Mouse (Mus musculus): ENCODE results near the gene Scn3b. TPM values are rescaled to one million over a fixed set of nuclear protein-coding genes. Genes with fewer than 3 reads are reported as not detected.

Gene Scn3b
- polyA plus RNA-seq, 1 experiment = 0.38 TPM

DNA sequence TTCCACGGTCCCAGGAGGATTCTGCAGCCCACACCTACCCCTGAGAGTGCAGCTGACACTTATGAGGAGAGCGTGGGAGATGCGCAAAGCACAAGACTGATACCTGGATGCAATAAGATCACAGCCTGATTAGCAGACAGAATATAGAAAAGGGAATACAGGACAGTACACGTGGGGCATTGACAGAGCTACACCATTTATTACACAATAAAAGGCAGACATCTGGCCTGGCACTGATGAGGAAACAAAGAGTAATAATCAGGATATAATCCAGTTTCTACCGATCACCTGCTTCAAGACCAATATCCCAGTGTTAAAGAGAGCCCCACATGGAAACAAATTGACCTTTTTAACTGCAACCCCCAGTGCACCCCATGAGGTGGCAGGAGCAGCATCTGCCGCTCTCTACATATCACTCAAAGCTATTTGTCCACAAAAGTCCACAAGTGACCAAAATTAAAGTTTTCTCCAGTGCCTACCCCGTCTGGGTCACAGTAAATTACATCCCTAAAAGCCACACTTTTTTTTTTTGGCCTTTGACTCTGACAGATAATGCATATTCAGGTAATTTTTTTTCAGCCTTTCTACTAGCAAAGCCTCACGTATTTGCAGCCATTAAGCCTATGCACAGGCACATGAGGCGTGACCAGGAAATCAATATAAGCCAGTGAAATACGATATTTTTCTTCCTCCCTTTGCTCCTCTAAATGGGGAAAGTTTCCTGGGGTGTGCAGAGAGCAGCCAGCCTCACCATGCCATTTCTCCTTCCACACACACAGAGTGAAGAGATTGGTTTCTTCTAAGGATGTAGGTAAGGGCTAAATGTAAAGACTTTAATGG is 34.6 kb upstream of the Scn3b start:
- 47% methylated on average over 10 of the region's 10 CpGs for WGBS
- Histone ChIP-seq H3K4me1 (ENCODE audit: control insufficient read depth, insufficient read depth, low read length) (no peaks in the 10 kb centered on the region), H3K4me3 (ENCODE audit: insufficient read depth, low read depth, low read length) (no peak overlapping the region), H3K36me3 (ENCODE audit: control insufficient read depth, insufficient read depth, low read length) (no peaks in the 10 kb centered on the region), H3K27me3 (replicated peaks; ENCODE audit: control insufficient read depth, insufficient read depth, low read length) (peaks cover 2% of the 10 kb centered on the region; the same call in 1 of the 2 replicates), H3K27ac (ENCODE audit: insufficient read depth, low read depth, low read length) (no peak overlapping the region)
- DNase-seq = no peak
- TF ChIP-seq CTCF (conservative IDR thresholded peaks at IDR 0.05; ENCODE audit: insufficient read depth, insufficient read length, low read depth, low read length) = no peak
- TF ChIP-seq POLR2A (IDR thresholded peaks at IDR 0.05; ENCODE audit: low read depth, low read length) = no peak

DNA sequence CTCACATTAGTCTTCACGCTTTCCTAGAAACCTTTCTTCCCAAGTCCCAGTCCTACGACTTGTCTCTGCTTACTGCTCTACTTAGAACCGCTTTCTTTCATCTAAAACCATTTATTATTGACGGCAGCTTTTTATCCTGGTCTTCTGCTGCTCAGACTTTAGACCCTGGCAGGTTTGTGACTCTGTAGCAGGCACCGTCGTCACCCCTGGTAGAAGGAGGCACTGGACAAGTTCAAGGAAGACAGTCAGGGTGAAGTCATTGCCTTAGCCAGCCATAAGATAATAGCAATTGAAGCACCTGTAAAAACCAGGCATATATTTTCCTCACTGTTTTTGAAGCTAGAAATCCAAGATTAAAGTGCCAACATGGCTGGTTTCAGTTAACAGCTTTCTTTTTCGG is 33.8 kb upstream of the Scn3b start:
- Histone ChIP-seq H3K27me3 (replicated peaks; ENCODE audit: control insufficient read depth, insufficient read depth, low read length) (peaks cover 2% of the 10 kb centered on the region; the same call in 1 of the 2 replicates), H3K4me3 (ENCODE audit: insufficient read depth, low read depth, low read length) (no peak overlapping the region), H3K36me3 (ENCODE audit: control insufficient read depth, insufficient read depth, low read length) (no peaks in the 10 kb centered on the region), H3K27ac (ENCODE audit: insufficient read depth, low read depth, low read length) (no peak overlapping the region), H3K4me1 (ENCODE audit: control insufficient read depth, insufficient read depth, low read length) (no peaks in the 10 kb centered on the region)
- TF ChIP-seq CTCF (conservative IDR thresholded peaks at IDR 0.05; ENCODE audit: insufficient read depth, insufficient read length, low read depth, low read length) = no peak
- no peak for TF ChIP-seq POLR2A (IDR thresholded peaks at IDR 0.05; ENCODE audit: low read depth, low read length)
- no peak for DNase-seq
- 73% methylated on average over 7 of the region's 7 CpGs for whole genome bisulfite sequencing

DNA sequence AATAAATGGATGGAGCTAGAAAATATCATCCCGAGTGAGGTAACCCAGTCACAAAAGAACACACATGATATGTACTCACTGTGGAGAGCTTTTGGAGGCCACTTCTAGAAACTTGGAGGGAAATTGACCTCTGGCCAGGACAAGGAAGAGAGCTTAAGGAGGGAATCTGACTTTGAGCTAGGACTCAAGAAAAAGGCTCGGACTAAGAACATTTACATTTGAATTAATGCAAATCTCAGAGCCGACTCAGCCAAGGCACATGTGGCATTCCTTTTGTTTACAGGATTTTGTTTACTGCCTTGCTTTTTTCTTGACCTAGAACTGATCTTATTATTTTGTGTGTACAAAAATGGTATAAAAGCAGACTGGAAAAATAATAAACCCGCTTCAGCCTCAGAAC is 29.3 kb upstream of the Scn3b start:
- Histone ChIP-seq H3K36me3 (ENCODE audit: control insufficient read depth, insufficient read depth, low read length) (no peaks in the 10 kb centered on the region), H3K27me3 (replicated peaks; ENCODE audit: control insufficient read depth, insufficient read depth, low read length) (no peaks in the 10 kb centered on the region), H3K27ac (ENCODE audit: insufficient read depth, low read depth, low read length) (no peak overlapping the region), H3K4me3 (ENCODE audit: insufficient read depth, low read depth, low read length) (no peak overlapping the region), H3K4me1 (ENCODE audit: control insufficient read depth, insufficient read depth, low read length) (no peaks in the 10 kb centered on the region)
- 56% methylated on average over 4 of the region's 4 CpGs for WGBS
- no peak for TF ChIP-seq POLR2A (IDR thresholded peaks at IDR 0.05; ENCODE audit: low read depth, low read length)
- no peak for TF ChIP-seq CTCF (conservative IDR thresholded peaks at IDR 0.05; ENCODE audit: insufficient read depth, insufficient read length, low read depth, low read length)
- DNase-seq = no peak

DNA sequence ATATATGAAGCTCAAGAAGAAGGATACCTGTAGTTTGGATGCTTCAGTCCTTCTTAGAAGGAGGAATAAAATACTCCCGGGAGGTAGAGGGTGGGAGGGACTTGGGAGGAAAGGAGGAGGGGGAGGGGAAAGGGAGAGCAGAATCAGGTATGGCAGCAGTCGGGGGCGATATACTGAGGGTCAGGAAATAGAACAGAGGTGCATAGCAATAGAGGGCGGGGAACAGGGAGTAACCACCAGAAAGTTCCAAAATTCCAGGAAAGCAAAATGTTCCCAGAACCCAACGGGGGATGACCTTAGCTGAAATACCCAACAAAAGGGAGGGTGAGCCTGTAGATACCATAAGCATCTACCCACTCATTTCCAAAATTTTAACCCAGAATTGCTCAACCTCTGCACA is 28.7 kb upstream of the Scn3b start:
- Histone ChIP-seq H3K36me3 (ENCODE audit: control insufficient read depth, insufficient read depth, low read length) (no peaks in the 10 kb centered on the region), H3K27ac (ENCODE audit: insufficient read depth, low read depth, low read length) (no peak overlapping the region), H3K4me1 (ENCODE audit: control insufficient read depth, insufficient read depth, low read length) (no peaks in the 10 kb centered on the region), H3K27me3 (replicated peaks; ENCODE audit: control insufficient read depth, insufficient read depth, low read length) (no peaks in the 10 kb centered on the region), H3K4me3 (ENCODE audit: insufficient read depth, low read depth, low read length) (no peak overlapping the region)
- WGBS = 46% methylated on average over 5 of the region's 5 CpGs
- no peak for TF ChIP-seq POLR2A (IDR thresholded peaks at IDR 0.05; ENCODE audit: low read depth, low read length)
- DNase-seq = no peak

DNA sequence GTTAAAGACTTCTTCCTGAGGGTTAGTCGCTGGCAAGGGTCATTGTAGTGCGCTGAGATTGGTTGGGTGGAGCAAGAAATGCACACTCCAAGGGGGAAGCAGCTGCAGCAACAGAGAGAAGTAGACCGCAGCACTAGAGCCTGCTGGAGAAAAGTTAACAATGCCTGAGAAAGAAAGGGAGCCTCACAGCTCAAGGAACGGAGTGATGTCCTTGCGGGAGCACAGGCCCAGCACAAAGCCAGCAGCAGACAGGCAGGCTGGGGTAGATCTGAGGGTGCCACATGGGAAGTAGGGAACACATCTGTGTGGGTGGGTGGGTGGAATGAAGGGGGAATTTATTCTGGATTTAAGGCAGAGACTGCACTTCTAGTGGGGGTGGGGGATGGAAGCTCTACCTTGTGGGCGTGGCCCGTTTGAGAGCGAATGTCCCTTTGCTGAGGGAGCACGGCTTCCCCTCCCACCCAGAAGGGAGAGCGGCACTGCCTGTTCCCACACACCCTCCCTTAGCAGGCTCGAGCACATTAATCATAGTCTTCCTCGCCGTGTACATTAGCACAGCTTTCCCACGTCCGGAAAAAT is 27.7 kb upstream of the Scn3b start:
- DNase-seq = peak; percentile 23
- 8% methylated on average over 15 of the region's 15 CpGs for WGBS
- Histone ChIP-seq H3K4me1 (ENCODE audit: control insufficient read depth, insufficient read depth, low read length) (no peaks in the 10 kb centered on the region), H3K27ac (ENCODE audit: insufficient read depth, low read depth, low read length) (no peak overlapping the region), H3K4me3 (ENCODE audit: insufficient read depth, low read depth, low read length) (peak overlapping the region; percentile 53), H3K27me3 (replicated peaks; ENCODE audit: control insufficient read depth, insufficient read depth, low read length) (no peaks in the 10 kb centered on the region), H3K36me3 (ENCODE audit: control insufficient read depth, insufficient read depth, low read length) (no peaks in the 10 kb centered on the region)
- TF ChIP-seq CTCF (conservative IDR thresholded peaks at IDR 0.05; ENCODE audit: insufficient read depth, insufficient read length, low read depth, low read length) = no peak
- no peak for TF ChIP-seq POLR2A (IDR thresholded peaks at IDR 0.05; ENCODE audit: low read depth, low read length)

DNA sequence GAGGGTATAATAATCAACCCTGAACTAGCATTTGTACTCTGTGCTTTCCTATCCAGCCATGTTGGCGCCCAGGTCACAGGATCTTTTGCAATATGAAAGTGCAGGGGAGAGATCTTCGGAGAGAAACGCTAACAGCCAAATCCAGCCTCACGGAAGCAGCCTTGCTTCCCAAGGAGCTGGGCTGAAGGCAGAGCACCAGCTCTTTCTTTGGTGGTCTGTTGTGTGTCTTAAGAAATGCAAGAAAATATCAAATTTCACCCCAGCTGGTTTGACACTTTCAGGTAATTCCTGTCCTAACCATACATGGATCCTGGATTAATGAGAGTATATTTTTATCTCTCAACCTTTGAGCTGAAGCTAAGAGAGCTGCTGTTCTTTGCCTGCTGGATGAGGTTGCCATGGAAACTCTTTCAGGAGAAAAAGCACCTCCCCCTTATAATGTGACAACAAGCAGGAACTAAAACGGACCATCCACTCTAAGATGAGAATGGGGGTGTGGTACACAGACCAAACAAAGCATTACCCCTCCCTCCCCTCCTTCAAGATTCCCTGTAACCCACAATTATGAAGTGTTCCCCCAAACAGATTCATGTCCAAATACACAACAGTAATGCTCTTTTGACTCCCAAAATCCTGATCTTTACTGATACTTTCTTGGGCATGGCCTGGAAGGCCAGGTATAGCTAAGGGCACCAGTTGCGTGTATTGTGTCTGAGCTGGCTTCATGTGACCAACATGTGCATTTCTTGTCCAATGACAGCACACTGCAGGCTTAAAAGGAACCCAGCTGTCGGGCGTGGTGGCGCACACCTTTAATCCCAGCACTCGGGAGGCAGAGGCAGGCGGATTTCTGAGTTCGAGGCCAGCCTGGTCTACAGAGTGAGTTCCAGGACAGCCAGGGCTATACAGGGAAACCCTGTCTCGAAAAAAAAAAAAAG is 26.8 kb upstream of the Scn3b start:
- peak overlapping the region; percentile 53 for H3K4me3 ChIP-seq (ENCODE audit: insufficient read depth, low read depth, low read length)
- no peak overlapping the region for H3K27ac ChIP-seq (ENCODE audit: insufficient read depth, low read depth, low read length)
- 59% methylated on average over 13 of the region's 13 CpGs for WGBS
- H3K36me3 ChIP-seq (ENCODE audit: control insufficient read depth, insufficient read depth, low read length) = no peaks in the 10 kb centered on the region
- TF ChIP-seq CTCF (conservative IDR thresholded peaks at IDR 0.05; ENCODE audit: insufficient read depth, insufficient read length, low read depth, low read length) (no peak), POLR2A (IDR thresholded peaks at IDR 0.05; ENCODE audit: low read depth, low read length) (no peak)
- H3K4me1 ChIP-seq (ENCODE audit: control insufficient read depth, insufficient read depth, low read length) = no peaks in the 10 kb centered on the region
- DNase-seq = peak; percentile 17
- H3K27me3 ChIP-seq (replicated peaks; ENCODE audit: control insufficient read depth, insufficient read depth, low read length) = no peaks in the 10 kb centered on the region

Data from kidney, adult 2 months (tissue).